Mouse (Mus musculus): ENCODE results near the gene Smurf1. TPM values are rescaled to one million over a fixed set of nuclear protein-coding genes. Genes with fewer than 3 reads are reported as not detected.

The Smurf1 gene
- polyA plus RNA-seq, 1 experiment = 19.5 TPM

- H3K36me3 ChIP-seq (ENCODE audit: control insufficient read depth, insufficient read depth, low read length) = peaks cover 70% of the 10 kb centered on the region
- no peak overlapping the region for H3K27ac ChIP-seq (ENCODE audit: insufficient read depth, low read depth, low read length)
- TF ChIP-seq POLR2A (IDR thresholded peaks at IDR 0.05; ENCODE audit: low read depth, low read length) (no peak), CTCF (IDR thresholded peaks at IDR 0.05; ENCODE audit: extremely low read depth, insufficient read length, insufficient replicate concordance, low read depth, low read length) (no peak)
- H3K4me3 ChIP-seq (ENCODE audit: low read depth, low read length) = no peak overlapping the region
- no peaks in the 10 kb centered on the region for H3K27me3 ChIP-seq (ENCODE audit: control insufficient read depth, insufficient read depth, low read length)
- whole genome bisulfite sequencing = 88% methylated on average over 3 of the region's 3 CpGs
- no peaks in the 10 kb centered on the region for H3K4me1 ChIP-seq (ENCODE audit: control insufficient read depth, insufficient read depth, insufficient read length, low read length)
Measured at GRCm38 (mm10) chr5:144836100-144836499, 129.5 kb downstream of the Smurf1 start.

- peaks cover 76% of the 10 kb centered on the region for H3K36me3 ChIP-seq (ENCODE audit: control insufficient read depth, insufficient read depth, low read length)
- H3K4me1 ChIP-seq (ENCODE audit: control insufficient read depth, insufficient read depth, insufficient read length, low read length) = no peaks in the 10 kb centered on the region
- H3K27ac ChIP-seq (ENCODE audit: insufficient read depth, low read depth, low read length) = no peak overlapping the region
- WGBS = 78% methylated on average over 9 of the region's 9 CpGs
- H3K4me3 ChIP-seq (ENCODE audit: low read depth, low read length) = no peak overlapping the region
- TF ChIP-seq POLR2A (IDR thresholded peaks at IDR 0.05; ENCODE audit: low read depth, low read length) (no peak), CTCF (IDR thresholded peaks at IDR 0.05; ENCODE audit: extremely low read depth, insufficient read length, insufficient replicate concordance, low read depth, low read length) (no peak)
- H3K27me3 ChIP-seq (ENCODE audit: control insufficient read depth, insufficient read depth, low read length) = no peaks in the 10 kb centered on the region
Measured at GRCm38 (mm10) chr5:144831840-144832469, 133.7 kb downstream of the Smurf1 start.

- H3K27me3 ChIP-seq (ENCODE audit: control insufficient read depth, insufficient read depth, low read length) = no peaks in the 10 kb centered on the region
- peaks cover 81% of the 10 kb centered on the region for H3K36me3 ChIP-seq (ENCODE audit: control insufficient read depth, insufficient read depth, low read length)
- TF ChIP-seq CTCF (IDR thresholded peaks at IDR 0.05; ENCODE audit: extremely low read depth, insufficient read length, insufficient replicate concordance, low read depth, low read length) = no peak
- no peak for TF ChIP-seq POLR2A (IDR thresholded peaks at IDR 0.05; ENCODE audit: low read depth, low read length)
- H3K27ac ChIP-seq (ENCODE audit: insufficient read depth, low read depth, low read length) = no peak overlapping the region
- H3K4me3 ChIP-seq (ENCODE audit: low read depth, low read length) = no peak overlapping the region
- WGBS = 87% methylated on average over 4 of the region's 4 CpGs
- no peaks in the 10 kb centered on the region for H3K4me1 ChIP-seq (ENCODE audit: control insufficient read depth, insufficient read depth, insufficient read length, low read length)
Measured at GRCm38 (mm10) chr5:144829631-144830030, 136.0 kb downstream of the Smurf1 start.

- Histone ChIP-seq H3K4me1 (ENCODE audit: control insufficient read depth, insufficient read depth, insufficient read length, low read length) (no peaks in the 10 kb centered on the region), H3K36me3 (ENCODE audit: control insufficient read depth, insufficient read depth, low read length) (peaks cover 82% of the 10 kb centered on the region), H3K27ac (ENCODE audit: insufficient read depth, low read depth, low read length) (no peak overlapping the region), H3K27me3 (ENCODE audit: control insufficient read depth, insufficient read depth, low read length) (no peaks in the 10 kb centered on the region), H3K4me3 (ENCODE audit: low read depth, low read length) (no peak overlapping the region)
- WGBS = 93% methylated on average over 20 of the region's 20 CpGs
- no peak for TF ChIP-seq CTCF (IDR thresholded peaks at IDR 0.05; ENCODE audit: extremely low read depth, insufficient read length, insufficient replicate concordance, low read depth, low read length)
- no peak for TF ChIP-seq POLR2A (IDR thresholded peaks at IDR 0.05; ENCODE audit: low read depth, low read length)
Measured at GRCm38 (mm10) chr5:144828365-144829102, 137.1 kb downstream of the Smurf1 start.

Other genes starting within 250 kb of the Smurf1 start
- 0.50 and 0.99 TPM in 2 replicates for gene Tmem130, start 204.0 kb downstream of the Smurf1 start, polyA plus RNA-seq (2012; rRNA removed)
- 27.9 and 60.3 TPM in 2 replicates for gene Trrap, start 198.1 kb downstream of the Smurf1 start, polyA plus RNA-seq (2012; rRNA removed)
- not detected in 2 replicates for gene Gm4871, start 66.9 kb upstream of the Smurf1 start, polyA plus RNA-seq (2012; rRNA removed)
- not detected in 2 replicates for gene 1700018F24Rik, start 77.1 kb upstream of the Smurf1 start, polyA plus RNA-seq (2012; rRNA removed)
- 59.7 and 105 TPM in 2 replicates for gene Arpc1a, start 118.0 kb upstream of the Smurf1 start, polyA plus RNA-seq (2012; rRNA removed)
- not detected in 2 replicates for gene Kpna7, start 118.2 kb upstream of the Smurf1 start, polyA plus RNA-seq (2012; rRNA removed)
- 595 and 1,197 TPM in 2 replicates for gene Arpc1b, start 148.4 kb upstream of the Smurf1 start, polyA plus RNA-seq (2012; rRNA removed)
- 8.5 and 18.7 TPM in 2 replicates for gene Pdap1, start 174.4 kb upstream of the Smurf1 start, polyA plus RNA-seq (2012; rRNA removed)
- gene Bud31, start 174.5 kb upstream of the Smurf1 start, polyA plus RNA-seq (2012; rRNA removed) = 28.1 and 52.8 TPM in 2 replicates
- 5.6 and 11.6 TPM in 2 replicates for gene Ptcd1, start 201.3 kb upstream of the Smurf1 start, polyA plus RNA-seq (2012; rRNA removed)
- 11.6 and 23.2 TPM in 2 replicates for gene Cpsf4, start 201.4 kb upstream of the Smurf1 start, polyA plus RNA-seq (2012; rRNA removed)
- gene Atp5j2, start 226.2 kb upstream of the Smurf1 start, polyA plus RNA-seq (2012; rRNA removed) = 99.9 and 140 TPM in 2 replicates
- gene Zkscan14, start 236.0 kb upstream of the Smurf1 start, polyA plus RNA-seq (2012; rRNA removed) = 1.5 and 2.9 TPM in 2 replicates
- gene Zkscan5, start 238.7 kb upstream of the Smurf1 start, polyA plus RNA-seq (2012; rRNA removed) = 1.8 and 3.9 TPM in 2 replicates